Mouse (Mus musculus): Measurements from ENCODE around the gene Vmn1r207-ps. TPM values are rescaled to one million over a fixed set of nuclear protein-coding genes. Genes with fewer than 3 reads are reported as not detected.

Gene Vmn1r207-ps
- not detected in 2 replicates for polyA plus RNA-seq (2012; rRNA removed; ENCODE audit: low replicate concordance)

GRCm38 (mm10) chr13:22729529-22729928, at the start of gene Vmn1r207-ps:
Vmn1r207-ps (minus strand) TSS chr13:22729629.

DNA sequence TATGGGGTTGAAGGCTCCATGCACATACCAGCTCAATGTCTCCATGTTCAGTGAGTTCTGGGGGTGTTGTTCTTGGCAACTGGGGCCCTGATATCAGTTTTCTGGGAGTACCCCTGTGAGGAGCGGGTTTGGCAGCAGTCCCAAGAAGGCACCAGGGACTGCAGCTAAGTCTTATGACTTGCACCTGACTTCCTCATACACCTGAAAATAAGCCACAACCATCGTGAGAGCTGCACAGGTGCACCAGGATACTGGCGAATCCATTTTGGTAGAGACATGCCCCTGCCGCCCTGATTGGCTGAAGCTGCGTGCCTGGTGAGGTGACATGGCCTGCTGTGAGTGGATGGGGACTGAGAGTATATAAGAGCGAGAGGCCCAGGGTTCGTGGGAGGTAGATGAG, 47.9 kb upstream of the Vmn1r207-ps start, which contains the start of gene Vmn1r208:
Gene Vmn1r208 (minus strand): TSS at position 101 of the 400 bp plus-strand sequence.

Other genes with a start within 250 kb of the Vmn1r207-ps start
- not detected in 2 replicates for gene Vmn1r202, start 224.2 kb downstream of the Vmn1r207-ps start, polyA plus RNA-seq (2012; rRNA removed; ENCODE audit: low replicate concordance)
- not detected in 2 replicates for gene Vmn1r203, start 211.5 kb downstream of the Vmn1r207-ps start, polyA plus RNA-seq (2012; rRNA removed; ENCODE audit: low replicate concordance)
- gene Vmn1r204, start 176.4 kb downstream of the Vmn1r207-ps start, polyA plus RNA-seq (2012; rRNA removed; ENCODE audit: low replicate concordance): not detected in 2 replicates
- not detected in 2 replicates for gene Vmn1r205, start 136.6 kb downstream of the Vmn1r207-ps start, polyA plus RNA-seq (2012; rRNA removed; ENCODE audit: low replicate concordance)
- not detected in 2 replicates for gene Vmn1r206, start 105.4 kb downstream of the Vmn1r207-ps start, polyA plus RNA-seq (2012; rRNA removed; ENCODE audit: low replicate concordance)
- not detected in 2 replicates for gene Vmn1r208, start 47.8 kb upstream of the Vmn1r207-ps start, polyA plus RNA-seq (2012; rRNA removed; ENCODE audit: low replicate concordance)
- gene Vmn1r209, start 80.1 kb upstream of the Vmn1r207-ps start, polyA plus RNA-seq (2012; rRNA removed; ENCODE audit: low replicate concordance): not detected in 2 replicates
- gene Vmn1r210, start 101.7 kb upstream of the Vmn1r207-ps start, polyA plus RNA-seq (2012; rRNA removed; ENCODE audit: low replicate concordance): not detected in 2 replicates
- gene Vmn1r211, start 127.9 kb upstream of the Vmn1r207-ps start, polyA plus RNA-seq (2012; rRNA removed; ENCODE audit: low replicate concordance): not detected in 2 replicates
- gene Vmn1r212, start 154.6 kb upstream of the Vmn1r207-ps start, polyA plus RNA-seq (2012; rRNA removed; ENCODE audit: low replicate concordance): not detected in 2 replicates

Measured in duodenum, adult 2 months (tissue).